Mouse (Mus musculus): Measurements from ENCODE around the gene Ptges.

The Ptges gene

DNA sequence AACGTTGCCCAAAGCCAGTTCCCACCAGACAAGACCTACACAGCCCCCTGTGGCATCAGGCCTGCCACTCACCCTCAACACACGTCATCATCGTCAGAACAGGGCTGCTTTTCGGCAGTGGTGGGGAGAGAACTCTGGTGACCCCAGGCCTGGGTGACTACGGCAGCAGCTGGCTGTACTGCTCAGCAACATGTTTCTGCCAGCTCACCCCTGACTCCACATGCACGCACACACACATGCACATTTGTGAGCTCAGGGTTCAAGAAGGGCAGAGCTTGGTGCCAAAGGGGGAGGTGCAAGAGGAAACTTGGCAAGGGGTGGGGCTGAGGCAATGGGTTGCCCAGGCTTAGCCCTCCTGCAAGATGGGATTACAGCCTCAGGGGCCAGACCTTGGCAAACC, 32.4 kb downstream of the Ptges start:
- DNase-seq (ENCODE audit: low read depth): no peak

DNA sequence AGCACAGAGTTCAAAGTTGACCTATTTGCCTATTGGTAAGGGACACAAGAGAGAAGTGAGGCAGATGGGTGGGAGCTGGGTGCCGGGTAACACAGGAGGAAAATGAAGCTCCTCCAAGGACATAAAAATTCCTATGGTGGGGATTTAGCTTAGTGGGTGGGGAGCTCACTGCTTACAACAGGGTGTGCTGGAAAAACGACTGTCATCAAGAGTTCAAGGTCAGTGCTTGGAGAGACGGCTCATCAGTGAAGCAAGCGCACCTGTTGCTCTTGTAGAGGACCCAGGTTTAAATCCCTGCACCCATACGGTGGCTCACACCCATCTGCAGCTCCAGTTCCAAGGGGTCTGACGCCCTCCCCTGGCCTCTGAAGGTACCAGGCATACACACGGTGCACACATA, 35.7 kb downstream of the Ptges start:
- no peak for DNase-seq (ENCODE audit: low read depth)

DNA sequence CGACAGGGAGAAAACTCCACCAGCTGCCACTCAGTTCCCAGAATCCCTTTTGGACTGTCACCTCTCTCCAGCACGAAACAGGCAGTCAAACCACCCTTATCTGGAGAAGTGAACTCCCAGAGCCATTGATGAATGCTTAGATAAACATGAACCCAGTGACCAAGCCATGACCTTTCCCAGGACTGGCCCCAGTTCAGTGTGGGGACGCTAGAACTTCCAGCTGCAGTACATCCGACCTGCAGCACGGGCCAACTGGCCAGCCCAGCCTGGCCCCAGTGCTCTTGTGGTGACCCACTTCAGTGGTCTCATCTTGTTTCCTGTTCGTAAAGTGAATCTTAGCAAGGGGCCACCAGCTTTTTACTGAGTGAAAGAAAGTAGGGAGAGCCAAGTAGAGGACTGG, 36.3 kb downstream of the Ptges start:
- no peak for DNase-seq (ENCODE audit: low read depth)

DNA sequence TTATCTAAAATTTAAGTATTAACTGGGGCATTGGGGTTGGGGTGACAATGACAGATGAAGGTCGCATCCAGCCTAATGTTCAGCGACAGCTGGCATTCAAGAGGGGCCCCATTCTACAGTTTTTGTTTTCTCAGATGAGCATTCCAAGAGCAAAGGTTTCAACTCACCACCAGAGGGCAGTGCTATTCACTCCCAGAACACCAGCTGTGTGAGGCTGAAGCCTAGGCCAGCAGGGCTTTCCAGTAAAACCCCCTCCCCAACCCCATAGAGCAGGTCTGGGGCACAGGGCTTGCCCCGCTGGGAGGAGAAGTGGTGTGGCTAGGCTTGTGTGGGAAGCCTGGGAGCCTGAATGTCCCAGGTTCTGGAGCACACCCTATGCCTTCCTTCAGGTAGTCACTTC, 38.7 kb downstream of the Ptges start:
- peak; percentile 43 for DNase-seq (ENCODE audit: low read depth)

DNA sequence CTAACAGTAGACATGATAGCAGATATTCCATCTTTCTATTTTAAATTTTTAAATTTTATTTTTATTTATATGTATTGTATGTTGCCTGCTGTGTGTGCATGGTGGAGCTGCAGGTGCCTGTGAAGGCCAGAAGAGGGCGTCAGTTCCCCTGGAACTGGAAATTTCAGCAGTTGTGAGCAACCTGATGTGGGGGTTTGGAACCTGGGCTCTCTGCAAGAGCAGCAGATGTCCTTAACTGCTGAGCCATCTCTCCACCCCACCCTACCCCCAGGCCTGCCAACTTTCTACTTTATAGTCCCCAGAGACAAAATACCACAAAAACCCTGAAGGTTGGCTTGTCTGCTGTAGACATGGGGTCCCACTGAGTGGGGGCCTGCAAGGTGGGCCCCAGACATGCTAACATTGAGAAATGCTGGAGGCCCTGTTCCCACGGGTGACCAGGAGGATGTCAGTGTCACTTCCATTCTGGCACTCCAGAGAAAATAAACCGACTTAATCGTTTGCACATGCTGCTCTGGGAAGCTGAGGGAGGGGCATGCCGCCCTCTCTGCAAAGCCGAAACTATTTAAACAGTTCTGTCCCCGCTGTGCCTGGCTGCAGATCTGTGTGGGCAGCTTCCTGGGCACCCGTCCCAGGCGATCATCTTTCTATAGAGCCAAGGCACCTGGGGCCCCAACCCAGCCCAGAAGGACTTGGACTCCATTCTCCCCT, 44.1 kb downstream of the Ptges start:
- no peak for DNase-seq (ENCODE audit: low read depth)

DNA sequence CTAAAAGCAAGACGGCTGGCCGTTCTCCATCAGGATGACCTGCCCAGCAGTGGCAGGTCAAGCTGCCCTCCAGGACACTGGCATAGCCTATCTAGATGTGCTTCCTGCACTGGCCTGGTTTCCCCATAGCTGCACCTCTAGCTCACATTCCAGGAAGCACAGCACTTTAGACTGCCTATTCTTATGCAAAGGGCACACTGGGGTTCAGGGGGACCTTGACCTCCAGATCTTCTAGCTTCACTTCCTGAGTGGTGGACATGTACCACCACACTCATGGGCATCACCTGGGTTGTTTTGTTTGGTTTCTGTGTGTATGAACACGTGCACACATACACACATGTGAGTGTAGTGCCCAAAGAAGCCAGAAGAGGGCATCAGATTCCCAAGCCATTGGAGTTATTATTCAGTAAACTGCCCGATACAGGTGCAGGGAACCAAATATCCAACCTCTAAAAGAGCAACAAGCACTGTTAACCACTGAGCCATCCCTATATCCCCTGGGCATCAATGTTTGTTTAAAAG, 44.8 kb downstream of the Ptges start:
- no peak for DNase-seq (ENCODE audit: low read depth)

DNA sequence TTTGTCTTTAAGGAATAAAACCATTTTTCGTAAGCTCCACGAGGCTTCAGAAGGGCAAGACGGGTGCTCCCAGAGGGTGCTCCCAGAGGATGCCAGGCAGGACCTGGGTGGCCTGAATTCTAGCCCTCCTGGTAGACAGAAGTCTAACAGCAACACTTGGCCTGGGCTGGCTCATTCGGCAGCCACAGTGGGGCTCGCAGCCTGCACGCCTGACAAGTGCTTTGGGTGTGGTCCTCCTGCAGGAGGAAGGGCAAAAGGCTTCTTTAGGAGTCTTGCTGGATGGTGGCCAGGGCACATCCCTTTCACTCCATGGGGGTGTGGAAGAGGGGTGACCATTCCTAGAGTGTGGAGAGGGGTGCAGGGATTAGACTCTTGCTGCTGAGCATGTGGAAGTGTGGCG, 48.4 kb downstream of the Ptges start:
- DNase-seq (ENCODE audit: low read depth): no peak

DNA sequence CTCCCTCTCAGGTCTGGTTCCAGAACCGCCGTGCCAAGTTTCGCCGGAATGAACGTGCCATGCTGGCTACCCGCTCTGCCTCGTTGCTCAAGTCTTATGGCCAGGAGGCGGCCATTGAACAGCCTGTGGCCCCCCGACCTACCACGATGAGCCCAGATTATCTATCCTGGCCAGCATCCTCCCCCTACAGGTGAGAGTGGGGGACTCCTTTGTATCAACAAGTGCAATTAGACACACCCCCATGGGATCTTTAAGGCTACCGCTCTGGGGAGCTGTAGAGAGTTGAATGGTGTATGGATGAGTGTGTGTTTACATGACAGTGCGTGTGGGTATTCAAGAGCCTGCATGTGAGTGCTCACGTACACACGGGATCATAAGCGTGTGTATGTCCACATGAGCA, 50.2 kb downstream of the Ptges start:
- no peak for DNase-seq (ENCODE audit: low read depth)

DNA sequence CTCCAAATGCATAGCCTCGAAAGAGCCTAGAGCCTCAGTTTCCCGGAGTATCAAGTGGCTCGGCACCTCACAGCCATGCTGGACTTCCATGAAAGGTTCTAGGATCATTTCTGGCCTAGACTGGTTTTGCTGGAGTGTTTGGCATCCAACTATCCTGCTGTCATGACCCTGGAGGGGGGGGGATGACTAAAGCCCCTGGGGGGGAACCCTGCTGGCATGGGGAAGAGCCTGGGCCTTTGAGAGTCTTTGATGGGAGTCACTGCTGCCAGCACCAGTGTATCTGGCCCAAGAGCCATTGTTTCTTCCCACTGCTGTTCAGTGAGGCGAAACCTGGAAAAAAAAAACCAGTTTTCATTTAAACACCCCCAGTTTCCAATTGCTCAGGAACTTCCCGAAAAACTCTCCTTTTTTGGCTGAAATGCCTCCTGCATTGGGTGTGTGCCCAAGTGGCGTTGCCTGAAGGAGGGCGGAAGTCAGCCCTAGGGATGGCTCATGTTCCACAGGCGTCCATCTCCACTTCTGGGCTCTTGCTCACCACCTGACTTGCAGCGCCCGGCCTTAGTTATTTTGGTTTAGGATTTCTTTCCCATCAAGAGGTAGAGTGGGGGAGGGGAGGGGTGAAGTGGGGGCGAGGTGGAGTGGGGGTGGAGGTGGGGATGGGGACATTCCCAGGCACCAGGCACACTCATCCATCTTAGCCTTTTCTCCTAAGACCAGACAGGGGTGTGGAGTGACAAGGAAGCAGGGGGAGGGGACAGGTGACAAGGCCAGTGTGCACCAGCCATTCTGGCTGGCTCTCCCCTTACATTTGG, 53.8 kb downstream of the Ptges start:
- no peak for DNase-seq (ENCODE audit: low read depth)

DNA sequence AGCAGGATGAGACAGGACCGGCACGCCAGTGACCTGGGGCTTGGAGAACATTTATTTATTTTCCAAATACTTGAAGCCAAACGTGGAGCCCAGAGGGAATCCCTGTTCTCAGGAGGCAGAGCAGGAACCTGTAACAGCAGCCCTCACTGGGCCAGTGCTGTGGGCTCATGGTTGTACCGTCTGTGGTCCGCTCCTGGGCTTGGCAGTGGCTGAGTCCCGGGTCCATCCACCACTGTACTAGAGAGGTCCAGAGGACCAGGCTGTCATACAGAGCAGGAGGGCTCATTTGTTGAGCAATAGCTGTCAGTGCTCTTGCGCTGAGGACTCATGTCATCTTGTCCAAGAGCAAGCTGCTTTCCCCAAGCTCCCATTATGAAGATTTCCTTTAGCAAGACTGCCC, 54.6 kb downstream of the Ptges start:
- DNase-seq (ENCODE audit: low read depth): no peak

DNA sequence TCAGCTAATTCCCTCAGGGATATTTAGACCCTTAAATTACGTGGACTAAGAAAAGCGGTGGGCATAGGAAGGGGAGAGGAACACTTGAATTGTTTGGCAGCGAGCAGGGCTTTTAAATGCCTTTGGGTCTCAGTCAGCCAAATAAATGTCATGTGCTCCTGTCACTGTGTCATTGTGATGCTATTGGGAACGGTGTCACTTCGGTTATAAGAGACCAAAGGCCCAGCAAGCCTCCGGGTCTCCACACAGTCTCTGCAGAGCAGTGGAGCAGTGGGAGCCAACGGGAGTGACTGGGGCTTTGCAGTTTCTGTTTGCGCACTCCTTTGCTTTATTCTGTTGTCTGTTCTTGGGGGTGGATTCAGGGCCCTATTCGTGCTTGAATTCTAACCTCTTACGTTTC, 55.2 kb downstream of the Ptges start:
- DNase-seq (ENCODE audit: low read depth): no peak

DNA sequence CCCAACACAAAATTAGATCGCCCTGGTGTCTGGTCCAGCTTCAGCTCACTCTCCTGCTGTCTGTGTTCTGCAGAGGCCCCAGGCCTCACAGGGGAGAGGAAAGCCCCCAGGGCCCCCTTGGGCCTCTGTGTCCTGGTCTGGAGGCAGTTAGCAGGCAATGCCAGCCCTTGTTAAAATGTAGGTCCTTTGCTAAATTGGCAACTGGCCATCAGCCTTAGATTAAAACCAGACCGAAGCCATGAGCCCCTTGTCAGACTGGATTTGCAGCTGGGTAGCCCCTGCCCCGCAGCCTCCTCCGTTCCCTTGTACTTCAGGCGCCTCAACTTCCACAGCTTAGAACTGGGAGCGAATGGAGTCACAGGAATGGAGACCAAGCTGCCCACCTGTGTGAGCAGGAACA, 57.0 kb downstream of the Ptges start:
- no peak for DNase-seq (ENCODE audit: low read depth)

DNA sequence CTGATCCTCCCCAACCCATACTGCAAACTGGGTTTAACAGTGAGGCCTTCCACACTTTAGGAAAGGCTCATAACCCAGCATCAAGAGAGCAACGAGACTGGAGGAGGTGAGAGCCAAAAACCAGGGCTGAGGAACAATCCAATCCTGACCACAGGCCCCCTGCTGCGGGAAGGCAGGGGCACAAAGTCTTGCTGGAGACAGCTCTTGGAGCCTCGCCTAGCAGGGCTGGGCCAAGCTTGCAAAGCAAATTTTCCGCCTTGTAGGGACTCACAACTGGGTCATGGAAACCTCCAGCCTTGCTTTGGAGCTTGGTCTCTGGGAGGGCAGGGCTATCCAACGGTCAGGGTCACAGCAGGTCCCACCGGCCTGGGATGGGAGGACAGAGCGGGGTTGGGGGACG, 58.8 kb downstream of the Ptges start:
- no peak for DNase-seq (ENCODE audit: low read depth)

DNA sequence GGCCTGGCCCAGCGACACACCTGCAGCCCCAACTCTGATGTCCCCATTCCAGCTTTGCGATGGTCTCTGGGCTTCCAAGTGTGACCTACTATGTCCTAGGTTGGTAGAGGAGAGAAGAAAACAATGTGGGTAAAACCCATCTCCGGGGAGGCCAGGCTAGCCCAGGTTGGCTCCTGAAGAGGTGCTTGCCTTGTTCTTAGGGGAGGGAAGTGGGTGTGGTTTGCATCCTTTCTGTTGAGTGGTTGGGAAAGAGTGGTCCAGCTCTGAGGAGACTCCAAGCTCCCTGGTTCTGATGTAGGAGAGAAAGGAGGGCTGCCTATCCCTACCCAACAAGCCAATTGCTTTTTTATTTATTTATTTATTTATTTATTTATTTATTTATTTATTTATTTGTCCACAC, 64.2 kb downstream of the Ptges start:
- DNase-seq (ENCODE audit: low read depth): no peak

DNA sequence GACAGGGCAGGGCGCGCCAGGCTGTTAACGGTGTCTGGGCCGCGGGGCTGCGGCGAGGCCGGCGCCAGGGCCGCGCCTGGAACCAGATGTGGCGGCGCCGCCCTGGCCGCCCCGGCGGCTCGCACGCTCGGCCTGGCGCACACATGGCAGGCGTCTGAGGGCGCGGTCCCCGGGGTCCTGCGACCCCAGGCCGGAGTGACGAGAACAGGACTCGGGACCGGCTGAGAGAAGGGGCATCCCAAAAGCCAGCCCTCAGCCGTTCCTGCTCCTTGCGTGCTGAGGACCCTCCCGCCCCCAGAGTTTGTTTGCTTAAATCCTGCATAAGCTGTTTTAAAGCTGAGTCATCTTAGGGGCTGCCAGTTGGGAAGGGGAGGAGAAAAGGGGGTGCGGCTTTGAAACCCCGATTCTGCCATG, 64.7 kb downstream of the Ptges start:
- DNase-seq (ENCODE audit: low read depth): no peak

DNA sequence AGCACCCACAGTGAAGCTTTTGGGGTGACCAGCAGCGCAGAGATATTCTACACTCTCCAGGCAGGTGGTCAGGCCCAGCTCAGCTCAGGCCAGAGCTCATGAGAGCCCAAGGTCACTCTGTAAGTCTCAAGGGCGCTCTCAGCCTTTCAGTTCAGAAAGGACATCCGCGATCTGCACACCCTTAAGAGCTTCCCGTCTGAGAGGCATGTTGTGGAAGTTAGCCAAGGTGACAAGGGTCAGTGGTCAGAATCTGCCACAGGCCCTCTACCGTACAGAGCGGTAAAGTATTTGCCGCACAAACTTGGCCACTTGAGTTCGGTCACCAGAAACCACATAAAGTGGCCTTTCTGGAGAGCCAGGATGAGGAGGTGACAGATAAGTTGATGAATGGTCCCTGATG, 66.1 kb downstream of the Ptges start:
- no peak for DNase-seq (ENCODE audit: low read depth)

DNA sequence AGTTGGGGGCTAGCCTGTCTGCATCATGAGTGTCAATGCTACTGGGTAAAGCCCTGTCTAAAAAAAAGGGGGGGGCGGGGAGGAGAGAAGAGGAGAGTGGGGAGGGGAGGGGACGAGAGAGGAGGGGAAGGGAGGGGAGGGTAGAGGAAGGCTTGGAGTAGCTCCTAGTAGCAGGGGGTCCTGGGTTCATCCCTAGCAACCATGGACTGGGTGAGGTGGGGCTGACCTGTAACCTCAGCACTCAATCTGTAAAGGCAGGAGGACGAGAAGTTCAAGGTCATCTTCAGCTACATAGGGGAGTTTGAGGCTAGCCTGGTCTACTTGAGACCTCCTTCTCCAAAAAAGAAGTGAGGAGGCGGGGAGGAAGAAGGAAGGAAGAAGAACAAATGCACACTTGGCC, 67.6 kb downstream of the Ptges start:
- no peak for DNase-seq (ENCODE audit: low read depth)

DNA sequence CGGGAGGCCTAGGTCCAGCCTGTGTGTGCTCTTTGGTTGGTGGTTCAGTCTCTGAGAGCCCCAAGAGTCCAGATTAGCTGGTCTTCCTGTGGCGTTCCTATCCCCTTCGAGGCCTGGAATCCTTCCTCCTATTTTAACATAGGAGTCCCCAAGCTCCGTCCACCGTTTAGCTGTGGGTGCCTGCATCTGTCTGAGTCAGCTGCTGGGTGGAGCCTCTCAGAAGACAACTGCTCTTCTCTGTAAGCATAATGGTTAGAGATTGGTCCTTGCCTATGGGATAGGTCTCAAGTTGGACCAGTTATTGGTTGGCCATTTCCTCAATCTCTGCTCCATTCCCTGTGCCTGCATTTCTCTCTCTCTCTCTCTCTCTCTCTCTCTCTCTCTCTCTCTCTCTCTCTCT, 69.9 kb downstream of the Ptges start:
- DNase-seq (ENCODE audit: low read depth): no peak

DNA sequence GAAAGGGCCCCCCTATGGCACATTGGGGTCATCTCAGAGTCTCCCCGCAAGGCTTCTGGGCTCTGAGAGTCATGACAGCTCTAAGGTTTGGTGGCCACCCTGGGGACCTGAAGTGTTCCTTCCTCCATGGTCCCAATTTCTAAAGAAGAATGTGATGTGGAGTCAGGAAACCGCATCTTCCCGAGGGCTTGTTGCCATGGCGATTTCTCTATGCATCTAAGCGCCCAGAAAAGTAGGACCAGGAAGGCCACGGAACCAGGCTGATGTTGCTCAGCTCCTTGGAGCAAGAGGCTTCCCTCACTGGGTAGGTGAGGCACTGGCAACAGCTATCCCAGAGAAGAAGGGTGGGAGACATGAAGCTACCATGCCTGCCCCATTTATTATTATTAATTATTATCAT, 72.6 kb downstream of the Ptges start:
- no peak for DNase-seq (ENCODE audit: low read depth)

DNA sequence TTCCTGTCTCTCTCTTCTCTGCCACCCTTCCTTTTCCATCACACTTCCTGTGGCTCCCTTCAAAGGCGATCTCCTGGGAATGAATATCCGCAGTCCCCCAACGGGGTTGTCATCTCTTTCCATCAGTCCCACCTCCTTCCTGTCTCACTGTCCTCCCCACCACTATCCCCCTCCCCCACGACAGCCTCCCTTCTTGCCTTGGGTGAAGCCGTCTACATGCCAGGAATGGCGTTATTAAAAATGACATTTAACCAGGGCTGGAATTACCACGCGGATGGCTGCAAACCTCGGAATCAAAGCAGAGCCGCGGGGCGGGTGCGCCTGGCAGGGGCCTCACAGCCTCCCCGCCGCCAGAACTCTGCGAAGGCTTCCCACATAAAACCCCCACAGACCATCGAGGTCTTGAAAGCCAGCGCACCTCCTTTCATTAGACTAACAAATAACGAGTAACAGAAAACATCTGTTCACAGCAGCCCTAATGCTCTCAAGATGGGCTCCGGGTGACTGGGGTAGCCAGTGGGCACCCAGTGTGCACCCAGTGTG, 76.8 kb downstream of the Ptges start:
- DNase-seq (ENCODE audit: low read depth): no peak

DNA sequence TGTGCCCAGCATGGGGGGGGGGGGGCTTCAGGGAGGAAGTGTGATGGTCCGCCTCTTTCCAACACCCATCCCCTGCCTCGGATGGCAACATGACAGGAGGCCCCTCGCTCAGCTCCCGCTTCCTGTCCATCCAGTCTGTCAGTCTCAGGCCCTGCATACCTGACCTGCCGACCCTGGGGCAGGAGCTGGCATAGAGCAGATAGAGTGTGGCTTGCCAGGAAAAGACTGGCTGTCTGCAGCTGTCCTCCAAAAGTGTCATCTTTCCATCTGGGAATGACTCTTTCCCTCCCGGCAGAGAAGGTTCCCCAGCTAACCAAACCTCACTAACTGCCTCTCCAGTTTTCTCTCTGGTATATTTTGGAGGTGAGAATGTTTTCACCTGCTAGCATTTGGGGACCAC, 79.1 kb downstream of the Ptges start:
- no peak for DNase-seq (ENCODE audit: low read depth)

DNA sequence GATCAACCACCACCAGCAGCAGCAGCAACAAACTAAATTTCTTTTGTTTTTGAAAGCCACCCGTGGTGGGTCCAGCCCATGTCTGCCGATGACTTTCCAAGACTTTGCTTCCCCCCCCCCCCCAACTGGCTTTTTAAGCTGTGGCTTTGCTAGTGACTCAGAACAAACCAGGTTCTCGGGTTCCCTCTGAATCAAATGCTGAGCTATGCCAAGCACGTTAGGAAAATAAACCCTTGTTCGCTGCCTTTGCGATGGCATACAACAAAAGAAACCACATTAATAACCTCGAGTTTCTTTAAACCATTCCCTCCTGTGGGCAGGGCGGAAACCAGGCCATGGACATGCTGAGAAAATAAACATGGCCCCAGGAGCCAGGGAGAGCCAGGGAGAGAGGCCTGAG, 81.5 kb downstream of the Ptges start:
- DNase-seq (ENCODE audit: low read depth): no peak

DNA sequence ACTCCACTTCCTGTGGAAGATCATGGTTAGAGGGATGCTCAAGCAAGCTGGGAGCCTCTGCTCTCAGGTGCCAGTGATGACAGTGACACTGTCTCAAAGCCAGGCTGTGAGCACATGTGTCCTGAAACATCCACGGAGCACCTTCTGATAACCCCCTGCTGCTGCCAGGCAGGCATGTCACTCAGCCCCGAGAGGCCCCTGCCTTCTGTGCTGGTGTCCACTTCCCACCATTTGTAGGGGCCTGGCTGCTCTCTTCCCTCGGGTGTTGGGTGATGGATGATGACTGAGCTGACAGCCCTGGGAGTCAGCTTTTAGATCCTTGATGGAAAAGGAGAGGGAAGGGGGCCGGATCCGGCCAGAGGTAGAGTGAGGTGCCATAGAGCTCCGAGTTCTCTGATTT, 82.9 kb downstream of the Ptges start:
- DNase-seq (ENCODE audit: low read depth): no peak

Data from c-Kit-positive CD71-negative TER-119-negative erythroid progenitor cells, embryonic 14.5 days (primary cell).